Mouse (Mus musculus) CD4-positive, CD25-positive, alpha-beta regulatory T cell, adult 4 months (primary cell): ENCODE data around the gene Gpr180. TPM values are rescaled to one million over a fixed set of nuclear protein-coding genes. Genes with fewer than 3 reads are reported as not detected.
"Not testable (repeated sequence)": the region's sequence is repeated elsewhere in the genome, so short reads cannot be mapped to it uniquely, and the experiment has no call there.

Experiments
- ATAC-seq: one replicate; pipeline ENCODE4 v1.8.0; 2017
- polyA plus RNA-seq, 2 experiments: library from polyadenylated mRNA; unstranded; fragments of 100-300 nt; shearing (Covaris generic); gene quantifications; one replicate each; pipeline ENCODE4 v1.2.1; 2017

Gpr180 gene
- polyA plus RNA-seq, 2 experiments from 2014 or later, result 5.2 to 5.8 TPM

- no peak for ATAC-seq
These were observed 15.3 kb downstream of the Gpr180 start for GRCm38 (mm10) chr14:118152294-118152651.

- ATAC-seq, result not testable (repeated sequence)
These were observed 19.1 kb downstream of the Gpr180 start for GRCm38 (mm10) chr14:118156056-118156455.

GRCm38 (mm10) chr14:118156740-118157139 is 19.8 kb downstream of the Gpr180 start:
- no peak for ATAC-seq

- peak; percentile 88 for ATAC-seq
These were observed 20.2 kb downstream of the Gpr180 start for GRCm38 (mm10) chr14:118157146-118157545.

DNA sequence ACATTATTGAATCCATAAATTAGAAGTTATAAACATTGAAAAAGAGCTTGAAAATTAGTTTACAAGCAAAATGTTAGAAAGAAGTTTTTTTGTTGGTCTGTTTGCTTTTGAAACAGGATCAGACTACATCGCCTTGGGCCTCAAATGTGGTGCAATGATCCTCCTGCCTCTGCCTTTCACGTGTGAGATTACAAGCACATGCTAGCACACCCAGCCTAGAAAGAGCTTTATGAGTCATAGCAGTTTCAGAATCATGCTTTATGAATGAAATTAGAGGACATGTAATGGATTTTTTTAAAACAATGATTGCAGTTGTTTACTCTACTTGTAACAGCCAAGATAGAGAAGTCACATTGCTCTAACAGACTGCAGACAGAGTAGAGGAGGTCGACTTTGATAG is 24.8 kb downstream of the Gpr180 start:
- no peak for ATAC-seq

DNA sequence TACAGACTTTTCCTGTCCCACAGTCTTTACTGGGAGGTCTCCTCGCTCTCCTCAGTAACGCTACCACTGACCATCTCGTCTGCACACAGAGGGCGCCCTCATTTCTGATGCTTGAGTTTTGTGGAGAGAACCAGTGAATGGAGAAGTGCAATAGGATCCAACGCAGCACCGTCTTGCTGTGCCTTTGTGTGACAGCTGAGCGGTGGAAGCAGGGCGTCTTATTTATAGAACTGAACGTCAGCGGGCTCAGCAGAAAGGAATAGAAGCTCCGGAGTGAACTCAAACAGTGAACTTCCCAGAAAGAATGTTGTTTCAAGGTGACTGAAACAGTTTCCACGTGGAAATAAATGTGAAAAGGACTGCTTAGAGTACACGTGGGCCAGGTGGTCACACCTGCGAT is 25.7 kb downstream of the Gpr180 start:
- no peak for ATAC-seq

DNA sequence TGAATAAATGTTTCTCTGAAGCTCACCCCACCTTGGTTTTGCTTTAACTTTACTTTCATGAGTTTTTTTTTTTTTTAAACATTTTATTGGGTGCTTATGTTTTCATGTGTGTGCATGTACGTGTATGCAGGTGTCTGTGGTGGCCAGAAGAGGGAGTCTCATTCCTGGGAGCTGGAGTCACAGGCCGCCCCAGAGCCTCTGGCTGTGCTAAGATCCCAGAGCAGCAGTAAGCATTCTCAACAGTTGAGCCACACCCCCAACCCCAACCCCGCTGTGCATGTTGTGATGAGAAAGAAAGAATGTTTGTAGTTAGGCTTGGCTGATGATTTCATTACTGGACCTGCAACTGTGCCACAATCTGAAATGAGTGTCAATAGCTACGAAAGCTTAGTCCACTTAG is 31.8 kb downstream of the Gpr180 start:
- no peak for ATAC-seq

GRCm38 (mm10) chr14:118173590-118174203 is 36.7 kb downstream of the Gpr180 start:
- ATAC-seq, result peak; percentile 86

DNA sequence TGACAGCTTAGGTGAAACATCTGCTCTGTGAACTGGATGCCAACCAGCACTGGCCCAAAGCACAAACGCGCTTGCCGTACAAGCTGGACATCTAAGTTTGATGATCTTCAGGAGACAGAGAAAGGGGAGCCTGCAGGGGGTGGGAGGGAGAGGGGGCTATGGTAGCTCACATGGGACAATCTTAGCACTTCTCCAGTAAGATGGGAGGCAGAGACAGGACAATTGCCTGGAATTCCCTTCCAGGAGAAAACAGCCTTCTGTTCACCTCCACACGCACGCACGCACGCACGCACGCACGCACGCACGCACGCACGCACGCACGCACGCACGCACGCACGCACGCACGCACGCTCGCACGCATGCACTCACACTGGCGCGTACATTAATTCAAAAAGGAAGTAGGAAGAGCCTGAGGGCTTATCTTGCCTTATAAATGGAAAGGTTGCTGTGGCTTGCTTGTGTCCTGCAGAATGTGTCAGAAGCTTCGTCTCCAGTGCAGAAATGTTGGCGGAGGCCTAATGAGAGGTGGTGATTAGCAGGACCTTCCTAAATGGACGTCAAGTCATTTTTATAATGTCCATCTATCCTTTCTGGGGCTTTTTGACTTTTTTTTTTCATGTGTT is 38.2 kb downstream of the Gpr180 start:
- ATAC-seq, result no peak

DNA sequence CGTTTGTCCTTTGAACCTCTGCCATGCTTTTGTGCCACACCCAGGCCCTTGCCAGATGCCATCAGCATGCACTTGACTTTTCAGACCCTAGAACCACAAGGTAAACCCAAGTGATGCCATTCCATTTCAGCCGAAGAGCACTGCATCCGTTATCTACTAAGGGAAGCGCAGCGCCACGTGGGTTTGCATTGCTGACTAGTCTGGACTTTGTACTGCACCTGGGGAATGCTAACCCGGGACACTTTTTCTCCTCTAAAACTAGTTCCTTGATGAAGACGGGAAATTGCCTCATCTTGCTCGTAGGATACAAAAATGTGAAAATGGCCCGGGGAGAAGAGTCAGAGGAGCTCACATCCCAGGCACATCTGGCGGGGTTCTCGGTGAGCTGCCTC is 38.7 kb downstream of the Gpr180 start:
- ATAC-seq, result no peak

GRCm38 (mm10) chr14:118179251-118179650 is 42.3 kb downstream of the Gpr180 start:
- ATAC-seq, result no peak

- ATAC-seq, result no peak
These were observed 42.7 kb downstream of the Gpr180 start for GRCm38 (mm10) chr14:118179701-118180100.

DNA sequence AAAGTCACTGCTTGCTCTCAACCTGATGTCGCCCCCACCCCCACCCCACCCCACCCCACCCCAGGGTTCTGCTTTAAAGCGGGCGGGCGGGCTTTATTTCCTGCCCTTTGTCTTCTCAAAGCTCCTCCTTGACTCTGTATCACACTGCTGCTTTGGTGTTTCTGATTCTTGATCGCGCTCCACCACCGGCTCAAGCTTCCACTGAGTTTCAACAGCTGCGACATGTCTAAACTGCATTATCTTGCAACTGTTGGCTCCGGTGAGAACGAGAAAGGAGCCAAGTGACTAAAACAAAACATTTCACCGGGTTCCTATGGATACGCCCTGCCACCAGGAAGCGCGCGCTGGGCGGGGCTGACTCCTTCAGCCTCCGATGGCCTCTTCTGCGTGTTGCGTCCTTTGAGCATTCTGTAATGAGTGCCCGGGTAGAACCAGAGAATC is 43.2 kb downstream of the Gpr180 start:
- ATAC-seq, result peak; percentile 87

DNA sequence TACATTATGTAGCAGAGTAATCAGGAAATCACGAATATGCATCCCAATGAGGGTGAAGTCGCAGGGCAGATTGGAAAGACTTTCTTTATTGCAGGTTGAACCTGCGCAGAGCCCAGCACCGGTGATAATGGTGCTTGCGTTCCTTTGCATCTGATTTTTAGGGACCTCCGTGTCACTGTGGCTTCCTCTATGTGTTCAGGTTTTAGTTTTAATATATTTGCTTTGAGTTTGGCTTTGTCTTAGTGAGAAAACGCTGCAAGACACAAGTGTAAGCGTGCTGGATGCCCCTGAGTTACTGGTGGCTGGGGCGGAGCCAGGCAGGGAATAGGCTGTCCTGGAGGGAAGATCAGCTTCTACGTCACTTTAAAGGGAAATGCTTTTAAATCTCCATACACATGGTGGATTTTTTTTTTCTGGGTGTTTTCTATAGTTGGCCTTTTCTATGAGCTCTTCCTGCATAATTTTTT is 43.8 kb downstream of the Gpr180 start:
- ATAC-seq, result peak; percentile 30

DNA sequence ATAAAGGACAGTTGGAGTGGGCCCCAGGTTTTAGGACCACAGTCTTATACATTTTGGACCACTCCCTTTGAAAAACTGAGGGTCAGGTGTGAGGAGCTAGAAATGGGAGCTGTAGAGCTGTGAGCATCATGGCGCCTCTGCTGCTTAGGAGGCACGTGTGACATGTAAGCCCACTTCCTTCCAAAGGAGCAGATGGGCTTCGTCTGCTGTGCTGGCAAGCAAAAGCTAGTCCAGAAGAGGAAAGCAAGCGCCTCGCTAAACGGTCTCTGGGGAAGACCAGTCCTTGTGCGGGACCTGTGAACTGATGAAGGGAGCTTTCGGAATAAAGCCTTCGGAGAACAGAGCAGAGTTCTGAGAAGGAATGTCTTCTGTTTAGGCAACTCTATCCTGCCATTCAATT is 54.5 kb downstream of the Gpr180 start:
- ATAC-seq, result no peak

- ATAC-seq, result no peak
These were observed 56.2 kb downstream of the Gpr180 start for GRCm38 (mm10) chr14:118193001-118193628.

DNA sequence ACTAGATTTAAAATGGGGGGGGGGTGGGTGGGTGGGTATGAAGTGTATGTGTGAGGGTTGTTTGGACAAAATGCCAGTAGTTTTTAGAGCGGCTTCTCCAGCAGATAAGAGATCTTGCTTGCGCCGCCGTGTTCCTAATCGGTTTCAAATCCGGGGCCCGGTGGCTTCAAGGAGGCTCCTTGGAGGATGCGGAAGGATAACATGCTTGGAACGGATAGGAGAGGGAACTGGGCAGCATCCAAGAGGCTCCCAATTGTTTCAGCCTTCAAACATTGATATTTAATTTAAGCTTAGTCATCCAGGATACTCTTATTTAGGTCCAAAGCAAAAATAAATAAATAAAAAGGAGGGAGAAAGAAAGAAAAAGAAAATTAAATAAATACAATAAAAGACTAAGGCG is 56.7 kb downstream of the Gpr180 start:
- ATAC-seq, result no peak

- no peak for ATAC-seq
These were observed 57.4 kb downstream of the Gpr180 start for GRCm38 (mm10) chr14:118194219-118194914.

- ATAC-seq, result no peak
These were observed 60.1 kb downstream of the Gpr180 start for GRCm38 (mm10) chr14:118197063-118197462.

DNA sequence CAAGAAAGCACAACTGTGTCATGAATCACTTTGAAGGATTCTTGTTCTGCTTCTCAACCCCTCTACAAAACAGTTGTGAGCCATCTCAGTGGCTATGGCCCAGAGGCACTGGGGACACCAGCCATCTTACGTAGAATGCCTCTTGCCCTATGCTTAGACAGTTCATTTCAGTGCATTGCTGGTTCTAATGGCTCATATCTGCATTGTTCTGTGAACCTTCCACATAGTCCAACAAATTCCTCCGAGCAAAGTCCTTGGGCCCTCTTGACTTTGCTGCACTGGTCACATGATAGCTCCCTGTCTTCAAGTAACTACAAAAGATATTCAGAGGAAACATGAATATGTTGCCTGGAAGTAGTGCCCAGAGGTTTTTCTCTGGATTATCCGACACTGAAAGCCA is 63.8 kb downstream of the Gpr180 start:
- no peak for ATAC-seq

GRCm38 (mm10) chr14:118202006-118202405 is 65.0 kb downstream of the Gpr180 start:
- no peak for ATAC-seq

- ATAC-seq, result no peak
These were observed 66.1 kb downstream of the Gpr180 start for GRCm38 (mm10) chr14:118203031-118203430.

DNA sequence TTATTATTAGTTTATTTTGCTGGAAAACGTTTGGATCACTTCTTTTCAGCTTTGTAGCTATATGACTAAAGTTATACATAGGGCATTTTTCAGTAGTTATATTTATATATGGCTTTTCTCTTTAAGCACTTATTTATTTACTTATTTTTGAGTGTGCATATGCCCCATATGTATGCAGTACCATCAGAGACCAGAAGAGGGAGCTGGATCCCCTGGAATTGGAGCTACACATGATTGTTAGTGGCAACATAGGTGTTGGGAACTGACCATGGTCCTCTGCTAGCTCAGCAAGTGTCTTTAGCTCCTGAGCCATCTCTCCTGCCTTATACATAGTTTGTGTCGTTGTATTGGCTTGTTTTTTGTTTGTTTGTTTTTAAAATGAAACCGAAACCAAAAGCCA is 70.4 kb downstream of the Gpr180 start:
- no peak for ATAC-seq

DNA sequence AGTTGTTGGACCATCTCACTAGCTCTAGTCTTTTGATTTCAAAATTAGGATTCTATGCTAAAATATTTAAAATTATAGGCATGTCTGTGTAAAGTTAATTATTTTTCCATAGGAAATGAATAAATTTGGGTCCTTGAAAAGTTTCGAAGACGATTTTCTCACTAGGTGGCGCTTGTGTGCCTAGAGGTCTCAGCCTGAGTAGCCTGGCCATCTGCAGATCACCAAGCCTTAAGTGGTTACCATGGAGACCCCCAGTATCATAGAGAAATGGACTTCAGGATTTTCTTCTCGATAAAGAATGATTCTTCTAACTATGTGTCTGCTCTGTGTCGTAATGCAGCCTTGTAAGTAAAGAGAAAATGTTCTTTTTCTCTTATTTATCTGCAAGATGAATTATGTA is 72.7 kb downstream of the Gpr180 start:
- ATAC-seq, result no peak
